Mouse (Mus musculus): ENCODE measurements around the gene Ccnc. TPM values are rescaled to one million over a fixed set of nuclear protein-coding genes. Genes with fewer than 3 reads are reported as not detected.
A peak's percentile ranks its signal among the peaks of the same experiment; 100 is the strongest.

Ccnc gene
- 10 to 100 TPM; 36.7 to 37.7 TPM for total RNA-seq (2021)

- peak; percentile 85 to 90 for DNase-seq (ENCODE audit: extremely low spot score in 1 of 2, low spot score in 1 of 2)
Measured at GRCm38 (mm10) chr4:21727615-21728165, at the start of gene Ccnc. Gene Ccnc, plus strand, starts transcription at chr4:21727701.

- DNase-seq (ENCODE audit: extremely low spot score in 1 of 2, low spot score in 1 of 2), result no peak
Measured at GRCm38 (mm10) chr4:21678101-21678974, 49.2 kb upstream of the Ccnc start.

- no peak for DNase-seq (ENCODE audit: extremely low spot score in 1 of 2, low spot score in 1 of 2)
Measured at GRCm38 (mm10) chr4:21678975-21679623, 48.4 kb upstream of the Ccnc start.

GRCm38 (mm10) chr4:21679624-21680480 is 47.6 kb upstream of the Ccnc start:
- DNase-seq (ENCODE audit: extremely low spot score in 1 of 2, low spot score in 1 of 2), result no peak

GRCm38 (mm10) chr4:21680971-21681370 is 46.5 kb upstream of the Ccnc start:
- DNase-seq (ENCODE audit: extremely low spot score in 1 of 2, low spot score in 1 of 2), result no peak

- no peak for DNase-seq (ENCODE audit: extremely low spot score in 1 of 2, low spot score in 1 of 2)
Measured at GRCm38 (mm10) chr4:21682421-21683150, 44.9 kb upstream of the Ccnc start.

GRCm38 (mm10) chr4:21684341-21684970 is 43.0 kb upstream of the Ccnc start:
- DNase-seq (ENCODE audit: extremely low spot score in 1 of 2, low spot score in 1 of 2), result no peak

GRCm38 (mm10) chr4:21685595-21686091 is 41.9 kb upstream of the Ccnc start, which contains the start of gene Prdm13:
Gene Prdm13, minus strand, starts transcription at chr4:21685963.
- DNase-seq (ENCODE audit: extremely low spot score in 1 of 2, low spot score in 1 of 2), result no peak

GRCm38 (mm10) chr4:21686416-21686815 is 41.1 kb upstream of the Ccnc start:
- DNase-seq (ENCODE audit: extremely low spot score in 1 of 2, low spot score in 1 of 2), result no peak

- DNase-seq (ENCODE audit: extremely low spot score in 1 of 2, low spot score in 1 of 2), result no peak
Measured at GRCm38 (mm10) chr4:21686934-21687333, 40.6 kb upstream of the Ccnc start.

GRCm38 (mm10) chr4:21687783-21688702 is 39.5 kb upstream of the Ccnc start:
- DNase-seq (ENCODE audit: extremely low spot score in 1 of 2, low spot score in 1 of 2), result no peak

- DNase-seq (ENCODE audit: extremely low spot score in 1 of 2, low spot score in 1 of 2), result no peak
Measured at GRCm38 (mm10) chr4:21688703-21689200, 38.7 kb upstream of the Ccnc start.

GRCm38 (mm10) chr4:21689492-21689941 is 38.0 kb upstream of the Ccnc start:
- DNase-seq (ENCODE audit: extremely low spot score in 1 of 2, low spot score in 1 of 2), result no peak

GRCm38 (mm10) chr4:21690221-21690620 is 37.3 kb upstream of the Ccnc start:
- DNase-seq (ENCODE audit: extremely low spot score in 1 of 2, low spot score in 1 of 2), result no peak

- peak in 1 of 2 experiments; percentile 65 for DNase-seq (ENCODE audit: extremely low spot score in 1 of 2, low spot score in 1 of 2)
Measured at GRCm38 (mm10) chr4:21695638-21696254, 31.8 kb upstream of the Ccnc start.

GRCm38 (mm10) chr4:21705046-21705445 is 22.5 kb upstream of the Ccnc start:
- no peak for DNase-seq (ENCODE audit: extremely low spot score in 1 of 2, low spot score in 1 of 2)

- peak in 1 of 2 experiments; percentile 33 for DNase-seq (ENCODE audit: extremely low spot score in 1 of 2, low spot score in 1 of 2)
Measured at GRCm38 (mm10) chr4:21712147-21712546, 15.4 kb upstream of the Ccnc start.
